Mouse (Mus musculus): ENCODE measurements around the gene Ano6. TPM values are rescaled to one million over a fixed set of nuclear protein-coding genes. Genes with fewer than 3 reads are reported as not detected.

Ano6 gene
- polyA plus RNA-seq, 1 experiment from 2014 or later, result 30.1 TPM

DNA sequence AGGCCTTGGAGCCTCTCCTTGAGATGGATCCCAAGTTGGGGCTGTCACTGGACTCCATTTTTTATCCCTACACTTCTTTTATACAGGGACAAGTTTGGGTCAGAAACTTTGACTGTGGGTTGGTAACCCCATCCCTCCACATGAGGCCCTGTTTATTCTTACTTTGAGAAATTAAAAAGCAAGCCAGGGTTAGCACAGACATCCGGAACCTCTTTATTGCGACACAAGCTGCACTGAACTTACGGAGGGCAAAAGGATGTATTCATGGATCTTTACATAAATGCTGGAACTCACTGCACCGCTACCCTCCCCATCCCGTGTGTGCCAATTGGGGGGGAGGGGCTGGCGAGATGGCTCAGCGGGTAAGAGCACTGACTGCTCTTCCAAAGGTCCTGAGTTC, 105.1 kb downstream of the Ano6 start:
- ATAC-seq (ENCODE audit: low FRiP score, low read depth), result no peak
- no peak overlapping the region for H3K4me2 ChIP-seq
- no peak overlapping the region for H3K9ac ChIP-seq
- H3K4me1 ChIP-seq (replicated peaks), result peaks cover 4% of the 10 kb centered on the region; the same call in 1 of the 2 replicates
- no peaks in the 10 kb centered on the region for H3K27me3 ChIP-seq
- H3K36me3 ChIP-seq, result no peaks in the 10 kb centered on the region
- no peaks in the 10 kb centered on the region for H3K9me3 ChIP-seq
- WGBS, result 93% methylated on average over 7 of the region's 7 CpGs
- H3K4me3 ChIP-seq, result no peak overlapping the region
- no peak overlapping the region for H3K27ac ChIP-seq (replicated peaks)

DNA sequence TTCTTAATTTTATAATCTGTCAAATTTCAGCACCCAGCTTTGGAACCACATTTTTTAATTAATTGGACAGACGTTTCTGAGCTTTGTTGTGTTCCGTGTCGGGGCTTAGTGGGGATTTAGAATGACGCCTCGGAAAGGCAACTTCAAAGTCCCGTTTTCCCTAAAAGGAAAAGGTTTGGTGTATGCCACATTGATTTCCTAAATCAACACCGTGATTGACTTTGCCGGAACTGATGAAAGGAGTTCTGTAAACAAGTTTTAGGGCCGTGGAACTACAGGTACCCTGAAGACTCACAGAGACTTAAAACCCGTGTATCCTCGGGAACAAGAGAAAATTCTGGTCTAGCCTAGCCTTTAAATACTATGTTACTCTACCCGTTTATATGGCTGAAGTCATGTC, 107.0 kb downstream of the Ano6 start:
- Histone ChIP-seq H3K4me1 (replicated peaks) (peaks cover 4% of the 10 kb centered on the region; the same call in 1 of the 2 replicates), H3K27me3 (no peaks in the 10 kb centered on the region), H3K9ac (no peak overlapping the region), H3K9me3 (no peaks in the 10 kb centered on the region), H3K27ac (replicated peaks) (no peak overlapping the region), H3K4me2 (no peak overlapping the region), H3K36me3 (no peaks in the 10 kb centered on the region), H3K4me3 (no peak overlapping the region)
- no peak for ATAC-seq (ENCODE audit: low FRiP score, low read depth)
- 89% methylated on average over 12 of the region's 12 CpGs for WGBS

DNA sequence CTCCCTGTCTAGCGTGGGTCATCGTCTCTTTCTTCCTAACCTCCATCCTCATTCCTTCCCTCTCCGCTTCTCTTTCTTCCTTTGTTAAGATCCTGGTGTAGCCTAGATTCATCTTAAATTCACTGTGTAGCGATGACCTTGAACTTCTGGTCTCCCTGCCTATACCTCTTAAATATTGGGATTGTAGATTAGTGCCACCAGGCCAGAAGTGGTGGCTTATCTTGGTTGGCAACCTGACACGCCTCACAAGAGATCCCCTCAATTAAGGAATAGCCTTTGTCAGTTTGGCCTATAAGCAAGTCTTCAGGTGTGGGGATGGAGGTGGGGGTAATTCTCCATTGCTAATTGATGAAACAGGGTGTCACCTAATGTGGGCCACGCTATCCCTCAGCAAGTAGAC, 107.8 kb downstream of the Ano6 start:
- Histone ChIP-seq H3K36me3 (no peaks in the 10 kb centered on the region), H3K4me2 (no peak overlapping the region), H3K4me3 (no peak overlapping the region), H3K4me1 (replicated peaks) (peaks cover under 1% of the 10 kb centered on the region; the same call in 1 of the 2 replicates), H3K9ac (no peak overlapping the region), H3K27ac (replicated peaks) (no peak overlapping the region), H3K27me3 (no peaks in the 10 kb centered on the region), H3K9me3 (no peaks in the 10 kb centered on the region)
- no peak for ATAC-seq (ENCODE audit: low FRiP score, low read depth)
- WGBS, result 96% methylated on average over 6 of the region's 6 CpGs

DNA sequence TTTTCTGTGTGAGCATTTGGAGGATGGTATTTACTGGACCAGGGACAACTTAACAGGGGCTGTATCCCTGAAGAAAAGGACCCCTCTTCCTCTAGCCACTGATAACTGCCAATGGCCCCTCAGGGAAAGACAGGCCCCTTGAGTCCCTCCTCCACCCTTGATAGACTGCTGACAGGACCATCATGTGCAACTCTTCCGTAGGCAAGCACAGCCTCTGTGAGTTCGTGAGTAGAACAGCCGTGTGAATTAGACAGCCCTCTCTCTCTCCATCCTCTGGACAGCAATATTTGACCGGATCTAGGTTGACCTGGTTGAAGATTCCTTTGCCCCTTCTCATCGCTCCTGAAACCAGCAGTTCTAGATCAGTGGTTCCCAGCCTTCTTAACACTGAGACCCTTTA, 111.8 kb downstream of the Ano6 start:
- 91% methylated on average over 5 of the region's 5 CpGs for WGBS
- Histone ChIP-seq H3K4me3 (no peak overlapping the region), H3K36me3 (no peaks in the 10 kb centered on the region), H3K4me1 (replicated peaks) (peaks cover 14% of the 10 kb centered on the region; the same call in 1 of the 2 replicates), H3K4me2 (no peak overlapping the region), H3K9me3 (no peaks in the 10 kb centered on the region), H3K27ac (replicated peaks) (no peak overlapping the region), H3K9ac (no peak overlapping the region), H3K27me3 (no peaks in the 10 kb centered on the region)
- no peak for ATAC-seq (ENCODE audit: low FRiP score, low read depth)

DNA sequence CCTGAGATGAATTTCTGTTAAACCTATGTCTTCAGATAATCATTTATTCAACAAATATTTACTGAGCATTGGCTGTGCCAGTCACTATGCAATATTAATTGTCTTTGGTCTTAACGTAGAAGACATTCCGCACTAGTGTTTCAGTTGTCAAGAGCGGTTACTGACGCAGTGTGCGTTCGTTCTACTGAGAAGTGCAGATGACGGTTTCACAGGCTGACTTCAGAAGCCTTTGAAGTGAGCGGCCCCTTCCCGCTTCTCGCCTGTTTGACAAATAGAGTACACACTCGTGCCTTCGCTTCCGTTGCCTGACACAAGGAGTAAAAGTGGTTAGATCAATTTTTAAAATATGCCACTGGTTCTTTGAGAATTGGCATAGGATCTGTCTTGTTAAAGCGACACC, 113.6 kb downstream of the Ano6 start:
- Histone ChIP-seq H3K36me3 (no peaks in the 10 kb centered on the region), H3K9me3 (no peaks in the 10 kb centered on the region), H3K4me2 (no peak overlapping the region), H3K4me1 (replicated peaks) (peaks cover 14% of the 10 kb centered on the region; the same call in 1 of the 2 replicates), H3K27ac (replicated peaks) (no peak overlapping the region), H3K27me3 (no peaks in the 10 kb centered on the region), H3K9ac (no peak overlapping the region), H3K4me3 (no peak overlapping the region)
- no peak for ATAC-seq (ENCODE audit: low FRiP score, low read depth)
- WGBS, result 61% methylated on average over 14 of the region's 14 CpGs

DNA sequence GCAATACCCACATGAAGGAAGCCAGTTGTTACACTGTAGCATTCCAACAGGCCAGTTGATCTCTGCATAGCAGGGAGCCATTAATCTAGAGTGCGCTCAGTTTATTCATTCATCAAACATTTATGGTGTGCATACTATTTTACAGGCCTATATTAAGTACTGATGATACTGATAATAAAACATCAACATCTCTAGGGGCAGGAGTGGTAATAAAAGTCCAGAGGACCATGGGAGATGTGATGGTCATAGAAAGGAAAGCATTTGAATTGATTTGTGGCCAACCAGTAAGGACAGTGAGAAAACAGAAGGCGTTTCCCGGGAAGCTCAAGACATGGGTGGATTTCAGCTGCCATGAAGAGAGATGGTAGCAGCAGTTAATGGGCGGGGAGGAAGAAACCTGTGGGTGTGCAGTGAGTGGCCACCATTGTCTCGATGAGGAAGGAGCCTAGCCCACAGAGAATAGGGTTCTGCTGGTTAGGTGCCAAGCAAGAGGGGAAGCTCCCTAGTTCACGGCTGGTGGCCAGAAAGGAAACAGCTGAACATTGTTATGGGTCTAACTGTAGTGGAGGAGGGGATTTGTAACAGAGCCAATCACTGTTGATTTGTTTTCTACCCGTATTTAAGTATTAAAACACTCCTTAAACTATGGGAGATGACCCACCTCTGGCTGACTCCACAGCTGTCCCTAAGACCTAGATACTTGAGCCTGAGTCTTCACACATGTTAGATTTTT, 115.5 kb downstream of the Ano6 start:
- WGBS, result 63% methylated on average over 7 of the region's 7 CpGs

DNA sequence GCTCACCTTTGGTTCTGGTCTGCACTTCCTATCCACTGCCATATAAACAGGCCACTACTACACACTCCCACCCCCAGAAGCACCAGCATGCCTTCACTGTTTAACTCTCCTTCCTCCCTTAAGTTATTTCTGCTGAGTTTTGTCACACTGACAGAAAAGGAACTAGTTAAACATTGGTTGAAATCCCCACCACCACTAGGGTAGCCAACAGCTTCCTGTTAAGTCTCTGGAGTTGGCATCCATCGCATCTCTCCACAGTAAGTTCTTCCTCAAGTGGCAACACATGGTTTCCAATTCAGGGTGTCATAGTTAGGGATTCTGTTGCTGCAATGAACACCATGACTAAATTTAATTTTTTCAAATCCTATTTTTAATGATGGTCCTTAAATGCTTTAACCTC, 116.2 kb downstream of the Ano6 start:
- H3K4me3 ChIP-seq, result no peak overlapping the region
- H3K27me3 ChIP-seq, result no peaks in the 10 kb centered on the region
- WGBS, result 93% methylated on average over 1 of the region's 1 CpGs
- peaks cover 14% of the 10 kb centered on the region; the same call in 1 of the 2 replicates for H3K4me1 ChIP-seq (replicated peaks)
- no peaks in the 10 kb centered on the region for H3K36me3 ChIP-seq
- no peak overlapping the region; the same call in 1 of the 2 replicates for H3K27ac ChIP-seq (replicated peaks)
- no peak overlapping the region for H3K9ac ChIP-seq
- no peak overlapping the region for H3K4me2 ChIP-seq
- no peak for ATAC-seq (ENCODE audit: low FRiP score, low read depth)
- no peaks in the 10 kb centered on the region for H3K9me3 ChIP-seq

More for the DNA sequence above, 115.5 kb downstream of the Ano6 start:
- ATAC-seq (ENCODE audit: low FRiP score, low read depth), result no peak
- no peak overlapping the region for H3K9ac ChIP-seq
- H3K4me1 ChIP-seq (replicated peaks), result peaks cover 14% of the 10 kb centered on the region; the same call in 1 of the 2 replicates
- no peaks in the 10 kb centered on the region for H3K9me3 ChIP-seq
- no peaks in the 10 kb centered on the region for H3K27me3 ChIP-seq
- no peak overlapping the region for H3K4me3 ChIP-seq
- no peak overlapping the region for H3K27ac ChIP-seq (replicated peaks)
- no peaks in the 10 kb centered on the region for H3K36me3 ChIP-seq
- no peak overlapping the region for H3K4me2 ChIP-seq

DNA sequence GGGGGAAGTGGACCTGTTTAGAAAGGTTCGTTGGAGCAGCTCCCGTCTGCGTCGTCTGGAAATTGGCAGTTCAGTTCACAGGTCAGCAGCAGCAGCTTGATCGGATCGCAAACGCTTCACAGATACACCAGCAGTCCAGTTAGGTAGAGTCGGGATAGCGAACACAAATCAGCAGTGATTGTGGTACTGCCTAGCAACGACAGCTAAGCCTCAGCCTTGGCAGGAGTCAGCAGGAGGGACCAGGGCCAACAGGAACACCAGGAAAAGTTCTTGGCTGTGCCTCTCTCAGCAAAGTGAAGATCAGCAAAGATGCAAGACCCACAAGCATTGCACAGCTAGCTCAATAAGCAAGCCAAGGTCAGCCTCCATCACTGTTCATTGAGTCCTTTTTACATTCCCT, 116.7 kb downstream of the Ano6 start:
- WGBS, result 75% methylated on average over 10 of the region's 10 CpGs
- Histone ChIP-seq H3K27me3 (no peaks in the 10 kb centered on the region), H3K4me1 (replicated peaks) (peaks cover 14% of the 10 kb centered on the region; the same call in 1 of the 2 replicates), H3K27ac (replicated peaks) (no peak overlapping the region; the same call in 1 of the 2 replicates), H3K9ac (no peak overlapping the region), H3K9me3 (no peaks in the 10 kb centered on the region), H3K36me3 (no peaks in the 10 kb centered on the region), H3K4me3 (no peak overlapping the region), H3K4me2 (no peak overlapping the region)
- ATAC-seq (ENCODE audit: low FRiP score, low read depth), result no peak

DNA sequence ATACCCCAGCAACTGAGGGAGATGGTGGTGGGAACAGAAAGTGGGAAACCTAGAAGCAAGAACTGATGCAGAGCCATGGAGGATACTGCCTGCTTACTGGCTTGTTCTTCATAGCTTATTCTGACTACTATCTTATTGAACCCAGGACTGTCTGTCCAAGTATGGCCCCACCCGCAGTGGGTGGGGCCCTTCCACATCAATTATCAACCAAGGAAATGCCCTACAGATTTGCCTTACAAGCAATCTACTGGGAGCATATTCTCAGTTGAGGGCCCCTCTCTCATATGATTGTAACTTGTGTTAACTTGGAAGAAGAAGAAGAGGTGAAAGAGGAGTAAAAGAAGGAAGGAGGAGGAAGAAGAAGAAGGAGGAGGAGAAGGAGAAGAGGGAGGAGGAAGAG, 117.3 kb downstream of the Ano6 start:
- 100% methylated on average over 1 of the region's 1 CpGs for WGBS

DNA sequence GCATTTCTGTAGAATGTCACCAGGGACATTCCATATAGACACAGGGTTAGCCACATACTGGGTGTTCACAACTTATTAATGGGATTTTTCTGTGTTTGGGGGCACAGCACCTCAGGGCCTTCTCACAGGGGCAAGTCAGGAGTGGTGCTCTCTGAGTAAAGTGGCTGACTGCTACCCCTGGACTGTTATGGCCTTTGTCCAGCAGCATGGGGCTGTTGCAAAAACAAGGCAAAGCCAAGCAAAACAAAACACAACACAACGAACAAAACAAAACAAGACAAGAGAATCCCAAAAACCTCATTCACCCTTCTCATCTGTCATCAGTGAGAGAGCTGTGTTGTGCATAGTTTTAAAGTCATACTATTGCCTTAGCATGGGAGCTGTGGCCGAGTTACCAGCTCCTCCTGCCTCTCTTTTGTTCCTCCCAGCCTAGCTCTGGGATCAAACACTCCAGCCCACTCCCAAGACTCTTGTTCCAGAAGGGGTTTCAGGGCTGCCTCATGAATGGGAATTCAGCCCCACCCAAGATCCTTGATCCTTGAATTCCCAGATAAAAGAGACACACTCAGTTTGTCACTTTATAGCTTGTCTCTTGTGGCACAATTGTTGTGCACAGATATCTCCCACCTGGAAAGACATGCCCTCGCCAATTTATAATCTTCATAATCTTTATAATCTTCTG, 119.6 kb downstream of the Ano6 start:
- Histone ChIP-seq H3K9me3 (no peaks in the 10 kb centered on the region), H3K36me3 (no peaks in the 10 kb centered on the region), H3K27ac (replicated peaks) (no peak overlapping the region), H3K4me3 (no peak overlapping the region), H3K4me1 (replicated peaks) (0 out of 2 replicates have a peak, but pooled peaks cover 7% of the 10 kb centered on the region), H3K4me2 (no peak overlapping the region), H3K9ac (no peak overlapping the region), H3K27me3 (no peaks in the 10 kb centered on the region)
- 73% methylated on average over 3 of the region's 3 CpGs for WGBS
- ATAC-seq (ENCODE audit: low FRiP score, low read depth), result no peak

More for the DNA sequence above, 117.3 kb downstream of the Ano6 start:
- Histone ChIP-seq H3K9me3 (no peaks in the 10 kb centered on the region), H3K27me3 (no peaks in the 10 kb centered on the region), H3K36me3 (no peaks in the 10 kb centered on the region), H3K4me1 (replicated peaks) (peaks cover 14% of the 10 kb centered on the region; the same call in 1 of the 2 replicates), H3K9ac (no peak overlapping the region), H3K4me2 (no peak overlapping the region), H3K4me3 (no peak overlapping the region), H3K27ac (replicated peaks) (no peak overlapping the region)
- no peak for ATAC-seq (ENCODE audit: low FRiP score, low read depth)

DNA sequence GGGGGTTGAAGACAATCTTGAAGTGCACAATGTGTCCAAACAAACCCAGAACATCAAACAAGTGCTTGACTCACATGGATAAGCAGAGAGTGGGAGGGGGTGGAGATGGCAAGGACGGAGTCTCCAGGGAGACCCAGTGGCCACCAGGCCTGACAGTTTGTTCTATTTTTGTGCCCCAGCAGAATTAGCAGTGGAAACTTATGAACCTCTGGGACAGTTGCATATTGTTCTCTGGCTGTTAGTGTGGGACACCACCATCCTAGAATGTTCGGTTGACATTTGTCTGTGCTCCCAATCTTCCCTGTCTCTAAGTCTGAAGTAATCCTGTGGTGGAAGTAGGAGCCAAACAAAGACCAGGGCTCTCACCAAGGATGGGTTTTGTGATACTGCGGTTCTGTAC, 124.3 kb downstream of the Ano6 start:
- Histone ChIP-seq H3K27ac (replicated peaks) (no peak overlapping the region), H3K4me3 (no peak overlapping the region), H3K9me3 (no peaks in the 10 kb centered on the region), H3K36me3 (peaks cover 8% of the 10 kb centered on the region; the same call in 1 of the 2 replicates), H3K27me3 (no peaks in the 10 kb centered on the region), H3K4me2 (no peak overlapping the region), H3K9ac (no peak overlapping the region), H3K4me1 (replicated peaks) (no peaks in the 10 kb centered on the region)
- ATAC-seq (ENCODE audit: low FRiP score, low read depth), result no peak
- WGBS, result 89% methylated on average over 3 of the region's 3 CpGs

DNA sequence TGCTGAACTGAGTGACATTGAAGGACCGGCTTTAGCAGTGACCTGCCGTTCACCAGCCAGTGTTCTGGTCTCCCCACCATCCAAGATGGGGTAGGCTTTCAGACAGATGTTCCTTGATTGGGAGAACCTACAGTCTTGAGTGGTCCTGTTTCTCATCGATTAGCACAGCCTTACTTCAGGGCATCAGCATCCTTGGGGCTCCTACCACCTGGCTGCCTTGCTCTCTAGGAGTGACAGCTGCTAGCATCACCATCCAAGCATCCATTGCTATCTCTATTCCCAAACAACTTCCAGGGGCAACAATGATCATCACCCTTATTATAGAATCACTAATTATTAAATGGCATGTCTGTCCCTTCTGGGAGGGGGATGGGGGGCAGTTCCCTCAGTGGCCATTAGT, 124.8 kb downstream of the Ano6 start:
- Histone ChIP-seq H3K4me1 (replicated peaks) (no peaks in the 10 kb centered on the region), H3K4me2 (no peak overlapping the region), H3K9ac (no peak overlapping the region), H3K9me3 (no peaks in the 10 kb centered on the region), H3K4me3 (no peak overlapping the region), H3K27ac (replicated peaks) (no peak overlapping the region), H3K36me3 (peaks cover 8% of the 10 kb centered on the region; the same call in 1 of the 2 replicates), H3K27me3 (no peaks in the 10 kb centered on the region)
- WGBS, result 94% methylated on average over 3 of the region's 3 CpGs
- no peak for ATAC-seq (ENCODE audit: low FRiP score, low read depth)

Measured in hindbrain, embryonic 15.5 days (tissue).